Mouse (Mus musculus) megakaryocyte, embryonic 14.5 days (primary cell): Measurements from ENCODE around the gene Plet1.

ENCODE experiments used
- FLI1 ChIP-seq: IDR thresholded peaks from 2 replicates; pipeline ENCODE4 v1.6.1; 2012; ENCODE audit warnings: low read length, inconsistent platforms, mixed read lengths
- GATA1 ChIP-seq: IDR thresholded peaks from 3 replicates; pipeline ENCODE4 v1.6.1; 2012; ENCODE audit warnings: mixed read lengths, low read length, inconsistent platforms, borderline replicate concordance

GRCm38 (mm10) chr9:50482743-50483142 is 11.6 kb upstream of the Plet1 start:
- TF ChIP-seq GATA1 (no peak), FLI1 (no peak)
